Mouse (Mus musculus): ENCODE measurements around the gene Arhgap31. TPM values are rescaled to one million over a fixed set of nuclear protein-coding genes. Genes with fewer than 3 reads are reported as not detected.
A peak's percentile ranks its signal among the peaks of the same experiment; 100 is the strongest.
"Not testable (repeated sequence)": the region's sequence is repeated elsewhere in the genome, so short reads cannot be mapped to it uniquely, and the experiment has no call there.

Gene Arhgap31
- polyA plus RNA-seq, 1 experiment from 2014 or later: 8.8 TPM

GRCm38 (mm10) chr16:38714259-38714526, 1.1 kb upstream of the Arhgap31 start:
- H3K4me2 ChIP-seq: peak overlapping the region; percentile 86
- ATAC-seq (ENCODE audit: low FRiP score); H3K27ac ChIP-seq; H3K9me3 ChIP-seq; H3K9ac ChIP-seq; H3K4me3 ChIP-seq (replicated peaks); H3K36me3 ChIP-seq (replicated peaks): not testable (repeated sequence)
- H3K4me1 ChIP-seq: peaks cover 14% of the 10 kb centered on the region
- WGBS: 63% methylated on average over 11 of the region's 12 CpGs
- peaks cover 12% of the 10 kb centered on the region; the same call in 1 of the 2 replicates for H3K27me3 ChIP-seq

GRCm38 (mm10) chr16:38713404-38714258, 557 bp upstream of the Arhgap31 start:
- peak; percentile 61 for ATAC-seq (ENCODE audit: low FRiP score)
- Histone ChIP-seq H3K9me3 (no peaks in the 10 kb centered on the region), H3K27ac (peak overlapping the region; percentile 70), H3K4me1 (peaks cover 14% of the 10 kb centered on the region), H3K27me3 (peaks cover 15% of the 10 kb centered on the region; the same call in 1 of the 2 replicates), H3K4me3 (replicated peaks) (peak overlapping the region; percentile 58), H3K9ac (peak overlapping the region; percentile 73), H3K36me3 (replicated peaks) (no peaks in the 10 kb centered on the region), H3K4me2 (peak overlapping the region; percentile 86)
- WGBS: 30% methylated on average over 17 of the region's 17 CpGs

- H3K36me3 ChIP-seq (replicated peaks): no peaks in the 10 kb centered on the region
- 9% methylated on average over 12 of the region's 12 CpGs for WGBS
- H3K4me2 ChIP-seq: peak overlapping the region; percentile 86
- peaks cover 15% of the 10 kb centered on the region; the same call in 1 of the 2 replicates for H3K27me3 ChIP-seq
- no peaks in the 10 kb centered on the region for H3K9me3 ChIP-seq
- ATAC-seq (ENCODE audit: low FRiP score): 0 out of 2 replicates have a peak, but pooled peaks have one; percentile 10
- peak overlapping the region; percentile 58 for H3K4me3 ChIP-seq (replicated peaks)
- H3K4me1 ChIP-seq: peaks cover 14% of the 10 kb centered on the region
- H3K9ac ChIP-seq: peak overlapping the region; percentile 73; the same call in 1 of the 2 replicates
- no peak overlapping the region for H3K27ac ChIP-seq
Measured at GRCm38 (mm10) chr16:38712105-38712504, 969 bp downstream of the Arhgap31 start.

- peaks cover 14% of the 10 kb centered on the region for H3K4me1 ChIP-seq
- ATAC-seq (ENCODE audit: low FRiP score): no peak
- H3K4me3 ChIP-seq (replicated peaks): no peak overlapping the region
- H3K27ac ChIP-seq: no peak overlapping the region
- H3K27me3 ChIP-seq: peaks cover 15% of the 10 kb centered on the region; the same call in 1 of the 2 replicates
- no peak overlapping the region; the same call in 1 of the 2 replicates for H3K4me2 ChIP-seq
- 68% methylated on average over 4 of the region's 4 CpGs for WGBS
- H3K9ac ChIP-seq: no peak overlapping the region
- no peaks in the 10 kb centered on the region for H3K36me3 ChIP-seq (replicated peaks)
- no peaks in the 10 kb centered on the region for H3K9me3 ChIP-seq
Measured at GRCm38 (mm10) chr16:38711245-38711644, 1.8 kb downstream of the Arhgap31 start.

GRCm38 (mm10) chr16:38708962-38709520, 4.0 kb downstream of the Arhgap31 start:
- ATAC-seq (ENCODE audit: low FRiP score): no peak

GRCm38 (mm10) chr16:38706782-38707181, 6.3 kb downstream of the Arhgap31 start:
- Histone ChIP-seq H3K27ac (no peak overlapping the region), H3K9ac (no peak overlapping the region), H3K4me2 (no peak overlapping the region), H3K4me3 (replicated peaks) (no peak overlapping the region), H3K9me3 (no peaks in the 10 kb centered on the region), H3K27me3 (peaks cover 13% of the 10 kb centered on the region; the same call in 1 of the 2 replicates), H3K4me1 (peaks cover 10% of the 10 kb centered on the region), H3K36me3 (replicated peaks) (no peaks in the 10 kb centered on the region)
- 72% methylated on average over 7 of the region's 7 CpGs for WGBS
- ATAC-seq (ENCODE audit: low FRiP score): no peak

More at GRCm38 (mm10) chr16:38708962-38709520, 4.0 kb downstream of the Arhgap31 start:
- Histone ChIP-seq H3K4me3 (replicated peaks) (no peak overlapping the region), H3K4me1 (peaks cover 14% of the 10 kb centered on the region), H3K27me3 (peaks cover 15% of the 10 kb centered on the region; the same call in 1 of the 2 replicates), H3K27ac (no peak overlapping the region), H3K36me3 (replicated peaks) (no peaks in the 10 kb centered on the region), H3K9me3 (no peaks in the 10 kb centered on the region), H3K9ac (no peak overlapping the region), H3K4me2 (no peak overlapping the region)
- WGBS: 59% methylated on average over 7 of the region's 7 CpGs

- H3K4me2 ChIP-seq: no peak overlapping the region
- no peak overlapping the region for H3K4me3 ChIP-seq (replicated peaks)
- no peaks in the 10 kb centered on the region for H3K36me3 ChIP-seq (replicated peaks)
- no peak overlapping the region for H3K9ac ChIP-seq
- no peak for ATAC-seq (ENCODE audit: low FRiP score)
- no peak overlapping the region for H3K27ac ChIP-seq
- peaks cover 15% of the 10 kb centered on the region for H3K4me1 ChIP-seq
- H3K9me3 ChIP-seq: no peaks in the 10 kb centered on the region
- H3K27me3 ChIP-seq: peaks cover 10% of the 10 kb centered on the region; the same call in 1 of the 2 replicates
- WGBS: 54% methylated on average over 9 of the region's 9 CpGs
Measured at GRCm38 (mm10) chr16:38705531-38706281, 7.4 kb downstream of the Arhgap31 start.

GRCm38 (mm10) chr16:38703501-38703900, 9.6 kb downstream of the Arhgap31 start:
- H3K9me3 ChIP-seq: no peaks in the 10 kb centered on the region
- peaks cover 11% of the 10 kb centered on the region for H3K4me1 ChIP-seq
- no peak overlapping the region for H3K27ac ChIP-seq
- H3K9ac ChIP-seq: no peak overlapping the region
- no peak overlapping the region for H3K4me3 ChIP-seq (replicated peaks)
- H3K36me3 ChIP-seq (replicated peaks): no peaks in the 10 kb centered on the region
- H3K4me2 ChIP-seq: no peak overlapping the region
- H3K27me3 ChIP-seq: no peaks in the 10 kb centered on the region
- WGBS: 50% methylated on average over 6 of the region's 6 CpGs
- ATAC-seq (ENCODE audit: low FRiP score): no peak

- peak; percentile 30; the same call in 1 of the 2 replicates for ATAC-seq (ENCODE audit: low FRiP score)
- H3K27me3 ChIP-seq: no peaks in the 10 kb centered on the region
- no peak overlapping the region for H3K9ac ChIP-seq
- 81% methylated on average over 3 of the region's 3 CpGs for WGBS
- 0 out of 2 replicates have a peak overlapping the region, but pooled peaks have one; percentile 2 for H3K27ac ChIP-seq
- H3K36me3 ChIP-seq (replicated peaks): no peaks in the 10 kb centered on the region
- H3K4me1 ChIP-seq: peaks cover 11% of the 10 kb centered on the region
- 0 out of 2 replicates have a peak overlapping the region, but pooled peaks have one; percentile 34 for H3K4me2 ChIP-seq
- no peaks in the 10 kb centered on the region for H3K9me3 ChIP-seq
- H3K4me3 ChIP-seq (replicated peaks): no peak overlapping the region
Measured at GRCm38 (mm10) chr16:38702316-38702715, 10.8 kb downstream of the Arhgap31 start.

GRCm38 (mm10) chr16:38701492-38702185, 11.4 kb downstream of the Arhgap31 start:
- peak; percentile 72; the same call in 1 of the 2 replicates for ATAC-seq (ENCODE audit: low FRiP score)

GRCm38 (mm10) chr16:38700392-38701162, 12.5 kb downstream of the Arhgap31 start:
- H3K27ac ChIP-seq: no peak overlapping the region
- H3K9ac ChIP-seq: no peak overlapping the region
- H3K9me3 ChIP-seq: no peaks in the 10 kb centered on the region
- H3K4me2 ChIP-seq: no peak overlapping the region
- WGBS: 87% methylated on average over 16 of the region's 16 CpGs
- ATAC-seq (ENCODE audit: low FRiP score): no peak
- peaks cover 11% of the 10 kb centered on the region for H3K4me1 ChIP-seq
- no peaks in the 10 kb centered on the region for H3K27me3 ChIP-seq
- no peak overlapping the region for H3K4me3 ChIP-seq (replicated peaks)
- no peaks in the 10 kb centered on the region for H3K36me3 ChIP-seq (replicated peaks)

More at GRCm38 (mm10) chr16:38701492-38702185, 11.4 kb downstream of the Arhgap31 start:
- Histone ChIP-seq H3K4me2 (peak overlapping the region; percentile 34), H3K4me1 (peaks cover 11% of the 10 kb centered on the region), H3K9me3 (no peaks in the 10 kb centered on the region), H3K27me3 (no peaks in the 10 kb centered on the region), H3K27ac (peak overlapping the region; percentile 61), H3K4me3 (replicated peaks) (no peak overlapping the region), H3K36me3 (replicated peaks) (no peaks in the 10 kb centered on the region), H3K9ac (no peak overlapping the region)
- WGBS: 22% methylated on average over 9 of the region's 9 CpGs

All from forebrain, embryonic 12.5 days (tissue).